Mouse (Mus musculus): ENCODE data around the gene Nup210. TPM values are rescaled to one million over a fixed set of nuclear protein-coding genes. Genes with fewer than 3 reads are reported as not detected.

The Nup210 gene
- polyA plus RNA-seq, 1 experiment: 28.9 TPM

DNA sequence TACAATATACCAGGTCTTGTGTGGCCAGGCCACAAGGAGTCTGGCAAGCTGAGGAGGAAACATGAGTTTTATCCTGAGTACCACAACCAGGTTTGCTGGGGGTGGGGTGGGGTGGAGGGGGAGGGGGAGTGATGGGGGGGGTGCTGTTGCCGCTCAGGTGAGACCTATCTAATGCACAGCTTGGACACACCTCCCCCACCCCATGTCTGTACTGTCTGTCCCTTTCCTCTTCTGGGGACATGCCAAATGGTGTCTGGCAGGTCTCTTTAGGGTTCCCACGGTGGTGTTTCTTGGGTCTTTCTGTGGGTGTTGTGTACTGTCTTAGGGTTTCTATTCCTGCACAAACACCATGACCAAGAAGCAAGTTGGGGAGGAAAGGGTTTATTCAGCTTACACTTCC lies 44.3 kb upstream of the Nup210 start:
- no peak for TF ChIP-seq CTCF (IDR thresholded peaks at IDR 0.05; ENCODE audit: extremely low read depth, insufficient read length, insufficient replicate concordance, low read depth, low read length)
- TF ChIP-seq POLR2A (IDR thresholded peaks at IDR 0.05; ENCODE audit: low read depth, low read length): no peak
- H3K4me1 ChIP-seq (ENCODE audit: control insufficient read depth, insufficient read depth, insufficient read length, low read length): peaks cover 20% of the 10 kb centered on the region
- 53% methylated on average over 2 of the region's 2 CpGs for WGBS
- no peaks in the 10 kb centered on the region for H3K27me3 ChIP-seq (ENCODE audit: control insufficient read depth, insufficient read depth, low read length)
- no peak overlapping the region for H3K27ac ChIP-seq (ENCODE audit: insufficient read depth, low read depth, low read length)
- no peak overlapping the region for H3K4me3 ChIP-seq (ENCODE audit: low read depth, low read length)
- H3K36me3 ChIP-seq (ENCODE audit: control insufficient read depth, insufficient read depth, low read length): peaks cover 7% of the 10 kb centered on the region; the same call in 1 of the 2 replicates

DNA sequence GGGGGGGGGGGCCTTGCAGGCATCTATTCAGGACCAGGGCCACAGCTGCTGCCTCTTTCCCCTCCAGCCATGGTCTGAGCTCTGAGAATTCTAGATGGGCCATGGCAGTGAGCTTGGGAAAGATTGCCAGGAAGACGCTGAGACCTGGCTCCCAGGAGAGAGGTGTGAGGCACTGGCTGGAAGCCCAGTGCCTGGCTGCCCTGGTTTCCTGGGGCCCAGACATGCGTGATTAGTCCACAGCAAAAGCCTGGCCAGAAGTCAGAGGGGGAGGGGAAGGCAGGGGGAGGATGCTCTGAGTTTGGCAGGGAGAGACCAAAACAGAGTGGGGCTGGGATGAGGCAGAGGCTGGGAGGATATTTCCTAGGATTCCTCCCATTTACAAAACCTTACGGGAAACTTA lies 43.8 kb upstream of the Nup210 start:
- H3K36me3 ChIP-seq (ENCODE audit: control insufficient read depth, insufficient read depth, low read length): peaks cover 6% of the 10 kb centered on the region; the same call in 1 of the 2 replicates
- WGBS: 38% methylated on average over 3 of the region's 3 CpGs
- H3K27ac ChIP-seq (ENCODE audit: insufficient read depth, low read depth, low read length): no peak overlapping the region
- H3K4me3 ChIP-seq (ENCODE audit: low read depth, low read length): no peak overlapping the region
- no peaks in the 10 kb centered on the region for H3K27me3 ChIP-seq (ENCODE audit: control insufficient read depth, insufficient read depth, low read length)
- no peak for TF ChIP-seq CTCF (IDR thresholded peaks at IDR 0.05; ENCODE audit: extremely low read depth, insufficient read length, insufficient replicate concordance, low read depth, low read length)
- TF ChIP-seq POLR2A (IDR thresholded peaks at IDR 0.05; ENCODE audit: low read depth, low read length): no peak
- peaks cover 24% of the 10 kb centered on the region for H3K4me1 ChIP-seq (ENCODE audit: control insufficient read depth, insufficient read depth, insufficient read length, low read length)

DNA sequence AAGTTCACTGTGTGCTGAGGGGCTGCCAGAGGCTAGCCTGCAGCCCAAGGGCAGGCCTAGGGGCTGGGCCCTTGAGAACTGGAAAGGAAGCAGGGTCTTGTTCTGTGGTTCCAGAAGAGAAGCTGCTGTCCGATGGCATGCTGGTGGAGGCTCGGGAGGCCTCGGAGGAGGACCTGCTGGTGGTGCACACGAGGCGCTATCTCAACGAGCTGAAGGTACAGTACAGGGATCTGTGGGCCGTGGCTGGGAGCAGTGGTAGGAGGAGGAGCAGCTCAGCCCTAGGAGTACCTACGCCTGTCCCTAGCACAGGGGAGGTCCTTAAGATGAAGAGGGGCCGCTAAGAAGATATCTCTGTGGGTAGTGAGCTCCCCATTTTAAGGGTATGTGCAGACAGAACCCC lies 42.4 kb upstream of the Nup210 start:
- no peak overlapping the region for H3K4me3 ChIP-seq (ENCODE audit: low read depth, low read length)
- TF ChIP-seq CTCF (IDR thresholded peaks at IDR 0.05; ENCODE audit: extremely low read depth, insufficient read length, insufficient replicate concordance, low read depth, low read length) (no peak), POLR2A (IDR thresholded peaks at IDR 0.05; ENCODE audit: low read depth, low read length) (no peak)
- H3K36me3 ChIP-seq (ENCODE audit: control insufficient read depth, insufficient read depth, low read length): peaks cover 6% of the 10 kb centered on the region; the same call in 1 of the 2 replicates
- H3K27ac ChIP-seq (ENCODE audit: insufficient read depth, low read depth, low read length): no peak overlapping the region
- H3K4me1 ChIP-seq (ENCODE audit: control insufficient read depth, insufficient read depth, insufficient read length, low read length): peaks cover 33% of the 10 kb centered on the region
- no peaks in the 10 kb centered on the region for H3K27me3 ChIP-seq (ENCODE audit: control insufficient read depth, insufficient read depth, low read length)
- WGBS: 56% methylated on average over 9 of the region's 9 CpGs

DNA sequence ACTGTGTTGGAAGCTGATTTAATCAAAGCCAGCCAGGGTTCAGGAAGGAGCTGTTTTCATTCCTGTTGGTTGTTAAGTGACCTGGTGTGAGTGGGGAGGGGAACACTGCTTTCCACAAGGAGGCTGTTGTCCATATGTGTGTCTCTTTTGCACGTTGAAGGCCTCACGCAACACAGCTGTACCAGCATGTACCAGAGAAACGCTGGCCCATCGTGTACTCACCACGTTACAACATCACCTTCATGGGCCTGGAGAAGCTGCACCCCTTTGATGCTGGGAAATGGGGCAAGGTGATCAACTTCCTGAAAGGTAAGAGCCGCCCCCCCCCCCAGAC lies 40.6 kb upstream of the Nup210 start:
- Histone ChIP-seq H3K4me1 (ENCODE audit: control insufficient read depth, insufficient read depth, insufficient read length, low read length) (peaks cover 36% of the 10 kb centered on the region), H3K27me3 (ENCODE audit: control insufficient read depth, insufficient read depth, low read length) (no peaks in the 10 kb centered on the region), H3K36me3 (ENCODE audit: control insufficient read depth, insufficient read depth, low read length) (peaks cover 6% of the 10 kb centered on the region; the same call in 1 of the 2 replicates), H3K27ac (ENCODE audit: insufficient read depth, low read depth, low read length) (peak overlapping the region; percentile 55), H3K4me3 (ENCODE audit: low read depth, low read length) (peak overlapping the region; percentile 76)
- TF ChIP-seq CTCF (IDR thresholded peaks at IDR 0.05; ENCODE audit: extremely low read depth, insufficient read length, insufficient replicate concordance, low read depth, low read length) (no peak), POLR2A (IDR thresholded peaks at IDR 0.05; ENCODE audit: low read depth, low read length) (no peak)
- WGBS: 13% methylated on average over 6 of the region's 6 CpGs

DNA sequence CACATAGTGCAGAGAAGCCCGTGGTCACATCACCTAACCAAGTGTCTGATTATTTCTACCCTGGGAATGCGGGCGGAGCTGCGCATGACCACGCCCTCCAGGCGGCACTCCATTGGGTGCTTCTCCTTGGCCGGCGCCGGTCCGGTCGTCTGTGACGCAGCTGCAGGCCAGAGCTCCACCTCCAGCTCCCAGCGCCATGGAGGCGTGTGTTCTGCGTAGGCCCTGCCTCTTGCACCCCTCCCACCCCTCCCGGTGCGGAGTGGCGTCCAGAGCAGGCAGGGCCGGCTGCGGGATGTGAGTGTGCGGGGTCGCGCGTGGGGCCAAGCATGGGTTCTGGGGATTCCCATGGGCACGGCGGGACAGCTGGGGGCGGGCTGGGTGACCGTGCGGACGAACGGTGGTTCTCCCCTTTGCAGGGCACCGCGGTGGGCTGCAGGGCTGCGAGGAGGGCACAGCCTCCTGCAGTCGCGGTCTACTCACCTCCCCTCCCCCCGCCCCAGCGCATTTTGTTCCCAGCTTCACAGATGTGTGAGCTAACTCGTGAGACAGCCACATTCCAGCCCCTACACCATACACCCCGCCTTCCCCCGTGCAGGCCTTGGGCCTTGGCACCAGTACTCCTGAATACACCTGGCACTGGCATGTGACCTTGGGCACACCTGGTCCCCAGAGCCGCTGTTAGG lies 40.1 kb upstream of the Nup210 start, which contains the start of gene Hdac11:
Hdac11 (plus strand) TSS at position 112 of the 683 bp plus-strand sequence.
- peak within 1 kb of the TSS; percentile 91 for H3K27ac ChIP-seq (ENCODE audit: insufficient read depth, low read depth, low read length)
- 2% methylated on average over 42 of the region's 42 CpGs for WGBS
- H3K36me3 ChIP-seq (ENCODE audit: control insufficient read depth, insufficient read depth, low read length): peaks cover 6% of the 10 kb centered on the region; the same call in 1 of the 2 replicates
- H3K27me3 ChIP-seq (ENCODE audit: control insufficient read depth, insufficient read depth, low read length): no peaks in the 10 kb centered on the region
- peak within 1 kb of the TSS; percentile 76 for H3K4me3 ChIP-seq (ENCODE audit: low read depth, low read length)
- peaks cover 36% of the 10 kb centered on the region for H3K4me1 ChIP-seq (ENCODE audit: control insufficient read depth, insufficient read depth, insufficient read length, low read length)
- TF ChIP-seq CTCF (IDR thresholded peaks at IDR 0.05; ENCODE audit: extremely low read depth, insufficient read length, insufficient replicate concordance, low read depth, low read length) (no peak), POLR2A (IDR thresholded peaks at IDR 0.05; ENCODE audit: low read depth, low read length) (peak; percentile 49)

DNA sequence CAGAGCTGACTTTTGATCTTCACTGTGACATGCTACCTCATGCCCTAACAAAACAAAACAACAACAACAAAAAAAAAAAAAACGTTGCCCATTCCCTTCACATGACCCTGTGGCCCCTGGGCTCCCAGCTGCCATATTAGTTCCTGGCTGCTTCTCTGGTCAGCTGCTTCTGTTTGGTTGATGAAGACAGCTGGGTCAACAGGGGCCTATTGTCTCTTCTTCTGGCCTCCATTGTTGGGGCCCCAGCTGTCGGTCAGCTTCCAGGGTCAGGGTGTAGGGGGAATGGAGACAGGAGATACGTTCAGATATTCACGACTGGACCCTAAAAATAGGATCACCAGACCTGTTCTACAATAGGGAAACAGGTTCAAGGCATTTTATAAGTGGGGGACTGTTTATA lies 39.4 kb upstream of the Nup210 start:
- TF ChIP-seq POLR2A (IDR thresholded peaks at IDR 0.05; ENCODE audit: low read depth, low read length): no peak
- no peak for TF ChIP-seq CTCF (IDR thresholded peaks at IDR 0.05; ENCODE audit: extremely low read depth, insufficient read length, insufficient replicate concordance, low read depth, low read length)
- H3K4me1 ChIP-seq (ENCODE audit: control insufficient read depth, insufficient read depth, insufficient read length, low read length): peaks cover 36% of the 10 kb centered on the region
- 12% methylated on average over 4 of the region's 4 CpGs for WGBS
- peaks cover 6% of the 10 kb centered on the region; the same call in 1 of the 2 replicates for H3K36me3 ChIP-seq (ENCODE audit: control insufficient read depth, insufficient read depth, low read length)
- H3K4me3 ChIP-seq (ENCODE audit: low read depth, low read length): no peak overlapping the region
- H3K27me3 ChIP-seq (ENCODE audit: control insufficient read depth, insufficient read depth, low read length): no peaks in the 10 kb centered on the region
- peak overlapping the region; percentile 91 for H3K27ac ChIP-seq (ENCODE audit: insufficient read depth, low read depth, low read length)

DNA sequence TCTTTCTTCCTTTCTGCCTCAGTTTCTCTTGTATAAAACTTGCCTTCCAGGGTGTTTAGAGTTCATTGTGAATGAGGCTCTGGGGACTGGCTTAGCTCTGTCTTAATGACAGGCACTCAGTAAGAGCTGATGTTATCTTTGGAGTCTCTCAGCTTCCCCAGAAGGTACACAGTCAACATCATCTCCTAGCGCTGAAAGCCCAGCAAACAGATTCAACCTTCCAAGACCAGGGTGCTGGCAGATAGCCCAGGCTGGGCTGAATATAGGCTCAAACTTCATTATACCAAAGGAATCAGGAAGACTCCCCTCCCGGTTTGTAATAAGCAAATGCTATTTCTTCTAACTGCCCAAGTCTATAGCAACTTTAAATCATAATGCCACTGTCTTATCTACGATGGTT lies 38.7 kb upstream of the Nup210 start:
- H3K4me1 ChIP-seq (ENCODE audit: control insufficient read depth, insufficient read depth, insufficient read length, low read length): peaks cover 34% of the 10 kb centered on the region

More for the DNA sequence above, 38.7 kb upstream of the Nup210 start:
- no peak overlapping the region for H3K4me3 ChIP-seq (ENCODE audit: low read depth, low read length)
- peak overlapping the region; percentile 69 for H3K27ac ChIP-seq (ENCODE audit: insufficient read depth, low read depth, low read length)
- peaks cover 5% of the 10 kb centered on the region; the same call in 1 of the 2 replicates for H3K36me3 ChIP-seq (ENCODE audit: control insufficient read depth, insufficient read depth, low read length)
- WGBS: 22% methylated on average over 3 of the region's 3 CpGs
- H3K27me3 ChIP-seq (ENCODE audit: control insufficient read depth, insufficient read depth, low read length): no peaks in the 10 kb centered on the region
- TF ChIP-seq POLR2A (IDR thresholded peaks at IDR 0.05; ENCODE audit: low read depth, low read length) (no peak), CTCF (IDR thresholded peaks at IDR 0.05; ENCODE audit: extremely low read depth, insufficient read length, insufficient replicate concordance, low read depth, low read length) (no peak)

Data from small intestine, adult 2 months (tissue).